Mouse (Mus musculus): Measurements from ENCODE around the gene 9130213A22Rik. TPM values are rescaled to one million over a fixed set of nuclear protein-coding genes. Genes with fewer than 3 reads are reported as not detected.

The 9130213A22Rik gene
- polyA plus RNA-seq, 1 experiment from 2014 or later, result 0.57 TPM

GRCm38 (mm10) chr11:69088103-69088855 is 34.1 kb downstream of the 9130213A22Rik start, which contains the start of gene Vamp2:
Gene Vamp2, plus strand, starts transcription at chr11:69088490.
- peaks cover 22% of the 10 kb centered on the region; the same call in 1 of the 2 replicates for H3K36me3 ChIP-seq
- ATAC-seq (ENCODE audit: borderline replicate concordance, extremely low read depth, low FRiP score, low TSS enrichment), result peak; percentile 83
- peak within 1 kb of the TSS; percentile 100 for H3K9ac ChIP-seq
- no peaks in the 10 kb centered on the region for H3K27me3 ChIP-seq
- H3K9me3 ChIP-seq, result no peaks in the 10 kb centered on the region
- H3K4me2 ChIP-seq, result peak within 1 kb of the TSS; percentile 86
- peaks cover 25% of the 10 kb centered on the region for H3K4me1 ChIP-seq
- peak within 1 kb of the TSS; percentile 96 for H3K27ac ChIP-seq
- H3K4me3 ChIP-seq, result peak within 1 kb of the TSS; percentile 96
- whole genome bisulfite sequencing, result under 1% methylated on average over 50 of the region's 67 CpGs

GRCm38 (mm10) chr11:69087597-69087996 is 34.8 kb downstream of the 9130213A22Rik start:
- 58% methylated on average over 2 of the region's 2 CpGs for WGBS
- Histone ChIP-seq H3K4me3 (peak overlapping the region; percentile 96; the same call in 1 of the 2 replicates), H3K9me3 (no peaks in the 10 kb centered on the region), H3K36me3 (peaks cover 19% of the 10 kb centered on the region; the same call in 1 of the 2 replicates), H3K4me1 (peaks cover 25% of the 10 kb centered on the region), H3K9ac (no peak overlapping the region), H3K27ac (no peak overlapping the region), H3K27me3 (no peaks in the 10 kb centered on the region), H3K4me2 (peak overlapping the region; percentile 86; the same call in 1 of the 2 replicates)
- no peak for ATAC-seq (ENCODE audit: borderline replicate concordance, extremely low read depth, low FRiP score, low TSS enrichment)

GRCm38 (mm10) chr11:69087082-69087481 is 35.3 kb downstream of the 9130213A22Rik start:
- ATAC-seq (ENCODE audit: borderline replicate concordance, extremely low read depth, low FRiP score, low TSS enrichment), result no peak
- Histone ChIP-seq H3K4me2 (no peak overlapping the region), H3K27ac (no peak overlapping the region), H3K4me3 (no peak overlapping the region; the same call in 1 of the 2 replicates), H3K27me3 (no peaks in the 10 kb centered on the region), H3K36me3 (peaks cover 15% of the 10 kb centered on the region; the same call in 1 of the 2 replicates), H3K4me1 (peaks cover 25% of the 10 kb centered on the region), H3K9me3 (no peaks in the 10 kb centered on the region), H3K9ac (no peak overlapping the region)
- WGBS, result 26% methylated on average over 4 of the region's 4 CpGs

DNA sequence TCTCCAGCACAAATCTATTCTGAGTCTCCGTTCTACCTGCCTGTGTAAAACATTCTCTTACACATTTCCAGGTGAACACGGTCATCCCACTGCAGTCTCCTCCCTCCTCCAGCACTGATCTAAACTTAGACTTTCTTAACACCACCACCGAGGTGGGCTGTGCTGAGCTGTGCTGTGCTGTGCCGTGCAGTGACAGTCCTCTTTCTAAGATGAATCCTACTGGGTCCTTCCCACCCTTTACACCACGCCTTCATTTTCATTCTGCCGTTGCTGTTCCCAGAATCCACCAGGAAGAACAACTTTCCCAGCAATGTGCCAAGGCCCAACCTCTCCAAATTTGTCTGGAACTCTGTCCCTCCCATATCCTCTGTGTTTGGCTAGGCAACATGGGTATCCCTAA is 36.0 kb downstream of the 9130213A22Rik start:
- Histone ChIP-seq H3K9ac (no peak overlapping the region), H3K36me3 (peaks cover 9% of the 10 kb centered on the region; the same call in 1 of the 2 replicates), H3K27me3 (no peaks in the 10 kb centered on the region), H3K27ac (no peak overlapping the region), H3K4me3 (no peak overlapping the region), H3K4me1 (peaks cover 25% of the 10 kb centered on the region), H3K4me2 (no peak overlapping the region), H3K9me3 (no peaks in the 10 kb centered on the region)
- WGBS, result 32% methylated on average over 6 of the region's 6 CpGs
- ATAC-seq (ENCODE audit: borderline replicate concordance, extremely low read depth, low FRiP score, low TSS enrichment), result no peak

DNA sequence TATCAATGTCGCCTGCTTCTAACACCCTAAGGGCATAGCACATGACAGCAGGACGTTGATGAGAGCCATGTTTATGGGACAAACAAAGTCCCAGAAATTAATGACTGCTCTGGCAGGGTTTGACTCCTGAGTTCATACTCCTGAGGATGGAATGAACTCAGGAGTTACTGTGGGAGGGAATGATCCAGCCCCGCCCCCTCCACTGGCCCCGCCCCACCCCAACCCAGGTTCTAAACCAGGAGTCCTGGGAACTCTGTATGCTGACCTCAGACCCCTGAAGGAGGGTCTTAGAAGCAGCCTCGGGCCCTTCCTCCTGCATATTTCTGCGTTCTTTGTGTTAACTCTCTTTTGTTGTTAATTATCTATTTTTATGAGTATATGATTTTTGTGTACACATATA is 36.8 kb downstream of the 9130213A22Rik start:
- 68% methylated on average over 6 of the region's 6 CpGs for WGBS
- Histone ChIP-seq H3K27me3 (no peaks in the 10 kb centered on the region), H3K36me3 (peaks cover 3% of the 10 kb centered on the region; the same call in 1 of the 2 replicates), H3K4me1 (peaks cover 19% of the 10 kb centered on the region), H3K4me2 (no peak overlapping the region), H3K9ac (no peak overlapping the region), H3K4me3 (no peak overlapping the region), H3K27ac (no peak overlapping the region), H3K9me3 (no peaks in the 10 kb centered on the region)
- no peak for ATAC-seq (ENCODE audit: borderline replicate concordance, extremely low read depth, low FRiP score, low TSS enrichment)

- Histone ChIP-seq H3K4me2 (no peak overlapping the region), H3K4me3 (no peak overlapping the region), H3K27ac (no peak overlapping the region), H3K4me1 (no peaks in the 10 kb centered on the region), H3K36me3 (no peaks in the 10 kb centered on the region), H3K9ac (no peak overlapping the region), H3K27me3 (no peaks in the 10 kb centered on the region), H3K9me3 (no peaks in the 10 kb centered on the region)
- WGBS, result 80% methylated on average over 7 of the region's 7 CpGs
- ATAC-seq (ENCODE audit: borderline replicate concordance, extremely low read depth, low FRiP score, low TSS enrichment), result no peak
Measured at GRCm38 (mm10) chr11:69081613-69082012, 40.8 kb downstream of the 9130213A22Rik start.

DNA sequence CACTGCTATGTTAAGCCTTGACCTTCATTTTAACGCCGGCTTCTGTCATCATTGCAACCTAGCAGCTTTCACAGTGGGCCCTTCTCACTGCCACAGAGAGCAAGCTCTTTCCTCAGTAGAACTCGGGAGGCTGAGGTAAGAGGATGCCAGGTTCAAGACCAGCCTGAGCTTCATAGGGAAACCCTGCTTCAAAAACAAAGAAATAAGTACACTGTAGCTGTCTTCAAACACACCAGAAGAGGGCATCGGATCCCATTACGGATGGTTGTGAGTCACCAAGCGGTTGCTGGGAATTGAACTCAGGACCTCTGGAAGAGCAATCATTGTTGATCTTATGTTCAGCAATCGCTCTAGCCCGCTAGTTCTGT is 41.5 kb downstream of the 9130213A22Rik start:
- no peaks in the 10 kb centered on the region for H3K9me3 ChIP-seq
- H3K36me3 ChIP-seq, result no peaks in the 10 kb centered on the region
- no peaks in the 10 kb centered on the region for H3K27me3 ChIP-seq
- WGBS, result 82% methylated on average over 8 of the region's 8 CpGs
- no peak overlapping the region for H3K4me3 ChIP-seq
- no peaks in the 10 kb centered on the region for H3K4me1 ChIP-seq
- no peak overlapping the region for H3K27ac ChIP-seq
- no peak overlapping the region for H3K4me2 ChIP-seq
- no peak overlapping the region for H3K9ac ChIP-seq
- ATAC-seq (ENCODE audit: borderline replicate concordance, extremely low read depth, low FRiP score, low TSS enrichment), result no peak

DNA sequence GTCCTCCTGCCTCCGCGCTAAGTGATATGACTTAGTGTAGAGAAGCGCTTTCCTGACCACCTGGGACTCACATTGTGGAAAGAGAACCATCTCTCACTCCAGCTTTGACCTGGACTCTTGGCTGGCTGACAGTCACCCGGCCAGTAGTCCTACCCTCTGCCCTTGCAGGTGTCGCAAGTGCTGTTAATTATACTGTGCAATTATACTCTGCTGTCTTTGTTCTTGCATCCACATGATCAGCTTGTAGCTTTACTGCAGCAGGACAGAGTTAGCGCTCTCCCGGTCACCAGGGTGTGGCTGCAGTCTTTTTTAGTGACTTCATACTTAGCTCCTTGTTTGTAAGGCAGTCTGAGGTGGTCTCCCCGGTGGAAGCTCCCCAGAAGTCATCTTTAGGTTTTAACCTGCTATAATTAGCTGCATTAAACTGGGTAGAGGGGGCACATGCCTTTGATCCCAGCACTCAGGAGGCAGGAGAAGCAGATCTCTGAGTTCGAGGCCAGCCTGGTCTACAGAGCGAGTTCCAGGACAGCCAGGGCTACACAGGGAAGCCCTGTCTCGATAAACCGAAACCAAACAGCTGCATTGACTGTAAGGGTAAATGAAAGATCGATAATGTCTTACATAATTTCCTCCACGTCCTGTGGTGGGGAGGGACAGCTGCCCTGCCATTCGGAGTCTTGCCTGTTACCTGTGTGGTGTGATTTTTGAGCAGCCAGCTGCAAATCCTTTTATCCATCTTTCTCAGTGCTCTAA is 42.1 kb downstream of the 9130213A22Rik start:
- Histone ChIP-seq H3K27ac (no peak overlapping the region), H3K4me3 (no peak overlapping the region), H3K4me1 (no peaks in the 10 kb centered on the region), H3K36me3 (no peaks in the 10 kb centered on the region), H3K9ac (no peak overlapping the region), H3K4me2 (no peak overlapping the region), H3K9me3 (no peaks in the 10 kb centered on the region), H3K27me3 (no peaks in the 10 kb centered on the region)
- WGBS, result 71% methylated on average over 15 of the region's 15 CpGs
- ATAC-seq (ENCODE audit: borderline replicate concordance, extremely low read depth, low FRiP score, low TSS enrichment), result no peak

GRCm38 (mm10) chr11:69078805-69079438 is 43.5 kb downstream of the 9130213A22Rik start:
- no peaks in the 10 kb centered on the region for H3K27me3 ChIP-seq
- H3K9ac ChIP-seq, result no peak overlapping the region
- ATAC-seq (ENCODE audit: borderline replicate concordance, extremely low read depth, low FRiP score, low TSS enrichment), result no peak
- no peak overlapping the region for H3K4me3 ChIP-seq
- WGBS, result 72% methylated on average over 5 of the region's 5 CpGs
- no peak overlapping the region for H3K4me2 ChIP-seq
- no peak overlapping the region for H3K27ac ChIP-seq
- H3K9me3 ChIP-seq, result no peaks in the 10 kb centered on the region
- no peaks in the 10 kb centered on the region for H3K36me3 ChIP-seq
- H3K4me1 ChIP-seq, result peaks cover 5% of the 10 kb centered on the region; the same call in 1 of the 2 replicates

- no peak overlapping the region; the same call in 1 of the 2 replicates for H3K9ac ChIP-seq
- no peak overlapping the region for H3K4me2 ChIP-seq
- H3K4me3 ChIP-seq, result no peak overlapping the region
- H3K9me3 ChIP-seq, result no peaks in the 10 kb centered on the region
- 70% methylated on average over 6 of the region's 6 CpGs for WGBS
- H3K27me3 ChIP-seq, result no peaks in the 10 kb centered on the region
- no peak overlapping the region for H3K27ac ChIP-seq
- H3K4me1 ChIP-seq, result peaks cover 5% of the 10 kb centered on the region; the same call in 1 of the 2 replicates
- no peak for ATAC-seq (ENCODE audit: borderline replicate concordance, extremely low read depth, low FRiP score, low TSS enrichment)
- no peaks in the 10 kb centered on the region for H3K36me3 ChIP-seq
Measured at GRCm38 (mm10) chr11:69078041-69078440, 44.3 kb downstream of the 9130213A22Rik start.

- no peaks in the 10 kb centered on the region for H3K36me3 ChIP-seq
- H3K9me3 ChIP-seq, result no peaks in the 10 kb centered on the region
- no peak overlapping the region for H3K4me3 ChIP-seq
- no peak for ATAC-seq (ENCODE audit: borderline replicate concordance, extremely low read depth, low FRiP score, low TSS enrichment)
- H3K27me3 ChIP-seq, result no peaks in the 10 kb centered on the region
- peaks cover 13% of the 10 kb centered on the region for H3K4me1 ChIP-seq
- H3K9ac ChIP-seq, result no peak overlapping the region
- no peak overlapping the region for H3K27ac ChIP-seq
- 77% methylated on average over 9 of the region's 9 CpGs for WGBS
- H3K4me2 ChIP-seq, result no peak overlapping the region
Measured at GRCm38 (mm10) chr11:69077316-69077715, 45.1 kb downstream of the 9130213A22Rik start.

Measured in lung, embryonic 15.5 days (tissue).